Mouse (Mus musculus): ENCODE measurements around the gene Gcm1. TPM values are rescaled to one million over a fixed set of nuclear protein-coding genes. Genes with fewer than 3 reads are reported as not detected.

The Gcm1 gene
- polyA plus RNA-seq, 1 experiment from 2014 or later = not detected

DNA sequence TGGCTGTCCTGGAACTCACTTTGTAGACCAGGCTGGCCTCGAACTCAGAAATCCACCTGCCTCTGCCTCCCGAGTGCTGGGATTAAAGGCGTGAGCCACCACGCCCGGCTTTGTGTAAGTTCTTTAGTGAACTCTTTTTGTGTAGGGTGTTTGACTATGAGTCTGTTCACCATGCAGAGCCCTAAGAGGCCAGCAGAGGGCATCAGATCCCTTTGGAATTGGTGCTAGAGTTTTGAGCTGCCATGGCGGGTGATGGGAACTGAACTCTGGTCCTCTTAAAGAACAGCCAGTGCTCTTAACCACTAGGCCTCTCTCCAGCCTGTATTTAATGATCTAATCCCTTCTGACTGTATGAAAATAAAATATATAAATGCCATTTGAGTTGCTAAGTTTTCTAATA is 44.7 kb downstream of the Gcm1 start:
- Histone ChIP-seq H3K27ac (ENCODE audit: low read depth, low read length) (no peak overlapping the region), H3K4me3 (ENCODE audit: low read depth, low read length) (no peak overlapping the region), H3K9me3 (replicated peaks; ENCODE audit: control insufficient read depth, low read length) (no peaks in the 10 kb centered on the region; the same call in 1 of the 2 replicates), H3K9ac (ENCODE audit: low read depth, low read length) (no peak overlapping the region), H3K27me3 (ENCODE audit: control insufficient read depth, insufficient read depth, low read length) (no peaks in the 10 kb centered on the region), H3K4me1 (ENCODE audit: control insufficient read depth, insufficient read depth, low read length) (no peaks in the 10 kb centered on the region; the same call in 1 of the 2 replicates), H3K4me2 (no peak overlapping the region), H3K36me3 (ENCODE audit: control insufficient read depth, insufficient read depth, low read length) (peaks cover 31% of the 10 kb centered on the region)
- WGBS (ENCODE audit: insufficient replicate concordance) = 95% methylated on average over 6 of the region's 6 CpGs
- no peak for ATAC-seq (replicated peaks; ENCODE audit: insufficient number of reproducible peaks, low FRiP score, low TSS enrichment)

DNA sequence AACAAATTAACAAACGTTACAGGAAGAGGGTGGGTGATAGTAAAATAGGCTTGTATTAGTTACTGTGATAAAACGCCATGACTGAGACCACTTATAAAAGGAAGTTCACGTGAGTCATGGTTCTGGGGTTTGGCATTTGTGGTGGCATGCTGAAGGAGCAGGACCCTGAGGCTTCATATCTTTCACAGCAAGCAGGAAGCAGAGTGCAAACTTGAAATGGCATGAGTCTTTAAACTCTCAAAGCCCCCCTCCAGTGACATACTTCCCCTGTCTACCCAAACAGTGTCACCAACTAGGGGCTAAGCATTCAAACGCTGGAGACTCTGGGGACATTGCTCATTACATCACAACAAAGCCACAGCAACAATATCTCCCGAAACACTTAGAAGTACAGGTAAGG is 49.2 kb downstream of the Gcm1 start:
- H3K4me3 ChIP-seq (ENCODE audit: low read depth, low read length) = no peak overlapping the region
- no peak overlapping the region for H3K9ac ChIP-seq (ENCODE audit: low read depth, low read length)
- H3K27me3 ChIP-seq (ENCODE audit: control insufficient read depth, insufficient read depth, low read length) = no peaks in the 10 kb centered on the region
- no peak for ATAC-seq (replicated peaks; ENCODE audit: insufficient number of reproducible peaks, low FRiP score, low TSS enrichment)
- H3K4me2 ChIP-seq = no peak overlapping the region
- H3K4me1 ChIP-seq (ENCODE audit: control insufficient read depth, insufficient read depth, low read length) = no peaks in the 10 kb centered on the region; the same call in none of the 2 replicates
- H3K9me3 ChIP-seq (replicated peaks; ENCODE audit: control insufficient read depth, low read length) = no peaks in the 10 kb centered on the region; the same call in 1 of the 2 replicates
- peaks cover 29% of the 10 kb centered on the region for H3K36me3 ChIP-seq (ENCODE audit: control insufficient read depth, insufficient read depth, low read length)
- 70% methylated on average over 5 of the region's 5 CpGs for WGBS (ENCODE audit: insufficient replicate concordance)
- H3K27ac ChIP-seq (ENCODE audit: low read depth, low read length) = no peak overlapping the region

DNA sequence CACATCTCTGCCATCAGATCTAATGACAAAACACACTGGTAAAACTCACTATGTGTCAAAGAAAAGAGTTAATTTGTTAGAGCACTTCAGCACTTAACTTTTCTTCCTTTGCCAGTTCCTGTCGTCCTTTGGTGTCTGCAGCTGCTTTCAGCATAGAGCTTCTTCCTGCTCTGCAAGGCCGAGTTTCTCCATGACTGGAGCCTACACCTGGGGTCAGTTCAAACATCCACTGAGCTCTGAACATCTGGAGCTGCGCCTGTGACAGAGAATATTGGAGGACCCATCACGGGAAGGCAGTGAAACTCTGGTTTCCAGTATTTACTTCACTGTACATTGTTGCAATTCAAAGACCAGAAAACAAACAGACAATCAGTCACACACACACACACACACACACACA is 49.7 kb downstream of the Gcm1 start:
- H3K4me1 ChIP-seq (ENCODE audit: control insufficient read depth, insufficient read depth, low read length) = no peaks in the 10 kb centered on the region; the same call in none of the 2 replicates
- H3K27ac ChIP-seq (ENCODE audit: low read depth, low read length) = no peak overlapping the region
- H3K4me3 ChIP-seq (ENCODE audit: low read depth, low read length) = no peak overlapping the region
- H3K4me2 ChIP-seq = no peak overlapping the region
- H3K9ac ChIP-seq (ENCODE audit: low read depth, low read length) = no peak overlapping the region
- 75% methylated on average over 4 of the region's 4 CpGs for WGBS (ENCODE audit: insufficient replicate concordance)
- ATAC-seq (replicated peaks; ENCODE audit: insufficient number of reproducible peaks, low FRiP score, low TSS enrichment) = no peak
- H3K36me3 ChIP-seq (ENCODE audit: control insufficient read depth, insufficient read depth, low read length) = peaks cover 27% of the 10 kb centered on the region
- H3K27me3 ChIP-seq (ENCODE audit: control insufficient read depth, insufficient read depth, low read length) = no peaks in the 10 kb centered on the region
- no peaks in the 10 kb centered on the region; the same call in 1 of the 2 replicates for H3K9me3 ChIP-seq (replicated peaks; ENCODE audit: control insufficient read depth, low read length)

DNA sequence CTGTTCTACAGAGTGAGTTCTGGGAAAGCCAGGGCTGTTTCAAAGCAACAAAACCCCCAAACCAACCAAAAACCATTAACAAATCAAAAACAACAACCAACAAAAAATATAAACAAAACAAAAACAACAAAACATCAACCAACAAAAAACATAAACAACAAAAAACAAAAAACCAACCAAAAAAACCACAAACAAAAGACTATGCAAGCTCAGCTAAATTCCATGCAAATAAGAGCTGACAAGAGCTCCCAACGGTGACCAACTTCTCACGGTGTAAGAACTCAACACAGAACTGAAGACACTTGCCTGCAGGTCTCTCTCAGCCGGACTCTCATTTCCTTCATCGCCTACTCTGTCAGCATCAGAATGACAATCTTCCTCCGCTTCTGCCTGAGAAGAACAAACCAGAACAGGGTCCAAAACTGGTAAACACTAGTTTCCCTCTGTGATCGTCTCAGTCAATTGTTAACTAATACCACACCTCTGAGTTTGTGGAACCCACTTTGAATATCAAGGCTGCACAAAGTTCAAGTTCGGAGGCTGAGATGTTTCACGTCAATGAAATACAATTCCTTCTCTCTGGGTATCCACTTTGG is 52.3 kb downstream of the Gcm1 start:
- no peak for ATAC-seq (replicated peaks; ENCODE audit: insufficient number of reproducible peaks, low FRiP score, low TSS enrichment)
- H3K36me3 ChIP-seq (ENCODE audit: control insufficient read depth, insufficient read depth, low read length) = peaks cover 11% of the 10 kb centered on the region
- no peaks in the 10 kb centered on the region for H3K9me3 ChIP-seq (replicated peaks; ENCODE audit: control insufficient read depth, low read length)
- no peaks in the 10 kb centered on the region for H3K27me3 ChIP-seq (ENCODE audit: control insufficient read depth, insufficient read depth, low read length)
- H3K9ac ChIP-seq (ENCODE audit: low read depth, low read length) = no peak overlapping the region
- H3K27ac ChIP-seq (ENCODE audit: low read depth, low read length) = no peak overlapping the region
- no peak overlapping the region for H3K4me3 ChIP-seq (ENCODE audit: low read depth, low read length)
- H3K4me1 ChIP-seq (ENCODE audit: control insufficient read depth, insufficient read depth, low read length) = peaks cover 3% of the 10 kb centered on the region
- no peak overlapping the region for H3K4me2 ChIP-seq
- 90% methylated on average over 8 of the region's 8 CpGs for WGBS (ENCODE audit: insufficient replicate concordance)

DNA sequence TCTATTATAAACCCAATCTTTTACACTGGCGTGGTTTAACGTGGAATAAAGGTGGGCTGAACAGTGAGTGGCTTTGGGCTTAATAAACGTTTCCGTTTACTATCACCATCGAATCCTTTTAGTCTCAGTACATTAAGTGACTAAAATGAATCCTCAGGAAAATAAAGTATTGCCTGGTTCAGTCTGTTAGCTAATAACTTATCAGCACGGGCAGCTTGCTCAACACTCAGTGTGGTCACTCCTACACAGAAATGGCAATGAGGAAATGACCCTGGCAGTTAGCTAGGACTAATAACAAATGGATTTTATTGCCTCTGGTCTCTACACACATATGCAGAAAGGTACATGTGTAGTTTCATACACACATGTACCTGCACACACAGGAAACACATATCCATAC is 53.2 kb downstream of the Gcm1 start:
- H3K27ac ChIP-seq (ENCODE audit: low read depth, low read length) = peak overlapping the region; percentile 46
- H3K9ac ChIP-seq (ENCODE audit: low read depth, low read length) = no peak overlapping the region; the same call in 1 of the 2 replicates
- no peaks in the 10 kb centered on the region for H3K27me3 ChIP-seq (ENCODE audit: control insufficient read depth, insufficient read depth, low read length)
- H3K9me3 ChIP-seq (replicated peaks; ENCODE audit: control insufficient read depth, low read length) = no peaks in the 10 kb centered on the region
- peak overlapping the region; percentile 24; the same call in 1 of the 2 replicates for H3K4me2 ChIP-seq
- 80% methylated on average over 6 of the region's 6 CpGs for WGBS (ENCODE audit: insufficient replicate concordance)
- H3K4me3 ChIP-seq (ENCODE audit: low read depth, low read length) = no peak overlapping the region; the same call in 1 of the 2 replicates
- H3K4me1 ChIP-seq (ENCODE audit: control insufficient read depth, insufficient read depth, low read length) = peaks cover 3% of the 10 kb centered on the region
- H3K36me3 ChIP-seq (ENCODE audit: control insufficient read depth, insufficient read depth, low read length) = peaks cover 8% of the 10 kb centered on the region
- no peak for ATAC-seq (replicated peaks; ENCODE audit: insufficient number of reproducible peaks, low FRiP score, low TSS enrichment)

DNA sequence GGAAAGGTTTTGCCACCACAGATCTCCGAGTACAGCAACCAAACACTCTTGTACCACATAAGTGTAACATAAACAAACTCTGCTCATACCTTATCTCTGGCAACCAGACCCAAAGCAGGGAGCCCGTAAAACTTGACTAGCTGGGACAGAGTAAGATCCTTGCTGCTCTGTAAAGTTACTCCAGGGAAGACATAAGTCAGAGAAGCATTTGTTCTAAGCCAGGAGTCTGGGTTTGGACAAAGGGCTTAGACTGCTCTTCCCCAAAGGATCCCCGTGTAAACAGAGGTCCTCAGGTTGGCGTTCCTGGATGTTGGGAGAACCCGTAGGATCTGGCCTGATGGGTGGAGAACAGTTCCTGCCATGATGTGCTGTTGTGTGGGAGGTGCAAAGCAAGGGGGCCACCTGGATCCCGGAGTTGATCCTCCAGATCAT is 53.8 kb downstream of the Gcm1 start:
- H3K9me3 ChIP-seq (replicated peaks; ENCODE audit: control insufficient read depth, low read length) = no peaks in the 10 kb centered on the region
- H3K4me3 ChIP-seq (ENCODE audit: low read depth, low read length) = peak overlapping the region; percentile 14; the same call in 1 of the 2 replicates
- H3K27me3 ChIP-seq (ENCODE audit: control insufficient read depth, insufficient read depth, low read length) = no peaks in the 10 kb centered on the region
- H3K36me3 ChIP-seq (ENCODE audit: control insufficient read depth, insufficient read depth, low read length) = peaks cover 4% of the 10 kb centered on the region
- peak overlapping the region; percentile 67 for H3K4me2 ChIP-seq
- peaks cover 3% of the 10 kb centered on the region for H3K4me1 ChIP-seq (ENCODE audit: control insufficient read depth, insufficient read depth, low read length)
- WGBS (ENCODE audit: insufficient replicate concordance) = 61% methylated on average over 6 of the region's 6 CpGs
- H3K27ac ChIP-seq (ENCODE audit: low read depth, low read length) = peak overlapping the region; percentile 76
- ATAC-seq (replicated peaks; ENCODE audit: insufficient number of reproducible peaks, low FRiP score, low TSS enrichment) = peak; percentile 52; the same call in 1 of the 2 replicates
- H3K9ac ChIP-seq (ENCODE audit: low read depth, low read length) = peak overlapping the region; percentile 46; the same call in 1 of the 2 replicates

DNA sequence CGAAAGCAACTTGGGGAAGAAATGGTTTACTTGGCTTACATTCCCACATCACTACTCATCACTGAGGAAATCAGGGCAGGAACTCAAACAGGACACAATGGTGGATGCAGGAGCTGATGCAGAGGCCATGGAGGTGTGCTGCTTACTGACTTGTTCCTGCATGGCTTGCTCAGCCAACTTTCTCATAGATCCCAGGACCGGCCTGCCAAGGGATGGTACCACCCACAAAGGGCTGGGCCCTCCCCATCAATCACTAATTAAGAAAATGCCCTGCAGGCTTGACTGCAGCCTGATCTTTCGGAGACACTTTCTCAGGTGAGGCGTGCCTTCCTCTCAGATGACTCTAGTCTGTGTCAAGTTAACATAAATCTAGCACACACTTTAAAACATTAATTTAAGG is 55.1 kb downstream of the Gcm1 start:
- Histone ChIP-seq H3K4me3 (ENCODE audit: low read depth, low read length) (peak overlapping the region; percentile 93), H3K9ac (ENCODE audit: low read depth, low read length) (no peak overlapping the region), H3K27me3 (ENCODE audit: control insufficient read depth, insufficient read depth, low read length) (no peaks in the 10 kb centered on the region), H3K4me2 (peak overlapping the region; percentile 67), H3K4me1 (ENCODE audit: control insufficient read depth, insufficient read depth, low read length) (peaks cover 3% of the 10 kb centered on the region), H3K36me3 (ENCODE audit: control insufficient read depth, insufficient read depth, low read length) (no peaks in the 10 kb centered on the region), H3K27ac (ENCODE audit: low read depth, low read length) (no peak overlapping the region), H3K9me3 (replicated peaks; ENCODE audit: control insufficient read depth, low read length) (no peaks in the 10 kb centered on the region)
- WGBS (ENCODE audit: insufficient replicate concordance) = 75% methylated on average over 4 of the region's 4 CpGs
- ATAC-seq (replicated peaks; ENCODE audit: insufficient number of reproducible peaks, low FRiP score, low TSS enrichment) = no peak

DNA sequence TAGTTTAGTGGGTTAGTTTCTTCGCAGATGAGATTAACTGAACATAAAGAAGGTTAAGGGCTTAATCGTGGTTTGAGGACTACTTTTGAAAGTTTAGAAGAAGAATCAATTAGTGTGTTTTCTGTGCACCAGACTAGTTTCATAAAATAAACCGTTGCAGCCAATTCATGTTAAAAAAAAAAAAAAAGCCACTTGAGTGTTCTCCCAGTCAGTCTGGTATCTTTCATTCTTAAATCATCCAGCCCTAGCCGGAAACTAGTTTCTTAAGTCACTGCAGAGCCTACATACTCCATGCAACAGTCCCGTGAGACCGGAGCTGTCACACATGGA is 55.8 kb downstream of the Gcm1 start:
- WGBS (ENCODE audit: insufficient replicate concordance) = 21% methylated on average over 6 of the region's 6 CpGs
- no peak for ATAC-seq (replicated peaks; ENCODE audit: insufficient number of reproducible peaks, low FRiP score, low TSS enrichment)
- peak overlapping the region; percentile 94 for H3K27ac ChIP-seq (ENCODE audit: low read depth, low read length)

More for the DNA sequence above, 55.8 kb downstream of the Gcm1 start:
- Histone ChIP-seq H3K4me2 (peak overlapping the region; percentile 67), H3K4me3 (ENCODE audit: low read depth, low read length) (peak overlapping the region; percentile 93), H3K4me1 (ENCODE audit: control insufficient read depth, insufficient read depth, low read length) (peaks cover 3% of the 10 kb centered on the region), H3K9ac (ENCODE audit: low read depth, low read length) (peak overlapping the region; percentile 93), H3K27me3 (ENCODE audit: control insufficient read depth, insufficient read depth, low read length) (no peaks in the 10 kb centered on the region), H3K9me3 (replicated peaks; ENCODE audit: control insufficient read depth, low read length) (no peaks in the 10 kb centered on the region), H3K36me3 (ENCODE audit: control insufficient read depth, insufficient read depth, low read length) (no peaks in the 10 kb centered on the region)

Measured in heart, embryonic 11.5 days (tissue).